ENCODE assay signal across 18 mouse cellular contexts in the genomic region with DNA sequence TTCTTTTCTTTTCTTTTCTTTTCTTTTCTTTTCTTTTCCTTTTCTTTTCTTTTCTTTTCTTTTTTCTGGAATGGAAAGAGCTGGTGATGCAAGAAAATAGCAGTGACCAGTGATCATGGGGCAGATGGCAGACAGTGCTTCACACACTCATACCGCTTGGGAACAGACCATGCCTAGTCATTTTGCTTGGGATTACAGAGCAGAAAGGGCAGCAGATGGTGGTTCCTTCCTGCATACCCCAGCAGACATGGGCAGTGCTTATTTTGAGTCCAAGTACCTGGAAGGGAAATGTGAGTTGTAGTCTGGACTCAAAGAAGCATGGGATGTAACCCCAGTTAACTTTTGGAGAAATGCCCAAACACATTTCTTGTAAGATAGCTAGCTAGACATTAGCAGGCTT.
DNase-seq lines count a peak whose midpoint lies in the region; ATAC-seq and TF ChIP-seq lines count a peak whose summit lies in the region.
"Had no signal": no experiment of that assay in that cellular context is flagged by ENCODE, and none has a peak within 500 bp of the region (broad histone marks: within the 10 kb centered on the region; RNA-seq: fewer than 3 reads in every experiment).

No protein-coding gene starts in this region.

- H3K27me3 ChIP-seq in hindbrain, postnatal 0 days (ENCODE audit: insufficient read depth, low read length) = no peaks in the 10 kb centered on the region
- no peaks in the 10 kb centered on the region for H3K27me3 ChIP-seq in hindbrain, embryonic 14.5 days (ENCODE audit: control insufficient read depth, insufficient read depth, low read length)
- H3K27me3 ChIP-seq in limb, embryonic 14.5 days (ENCODE audit: control insufficient read depth, insufficient read depth, low read length) = no peaks in the 10 kb centered on the region
- H3K27me3 ChIP-seq in limb, embryonic 10.5 days (ENCODE audit: low read depth, poor library complexity, severe bottlenecking) = no peaks in the 10 kb centered on the region
- H3K27me3 ChIP-seq in forebrain, embryonic 11.5 days (ENCODE audit: control insufficient read depth, insufficient read depth, low read length) = no peaks in the 10 kb centered on the region
- H3K27me3 ChIP-seq: embryonic facial prominence, embryonic 12.5 days; forebrain, embryonic 12.5 days; heart, embryonic 12.5 days; intestine, embryonic 15.5 days had no signal

- H3K9me3 ChIP-seq in hindbrain, postnatal 0 days (ENCODE audit: low read length) = no peaks in the 10 kb centered on the region
- no peaks in the 10 kb centered on the region for H3K9me3 ChIP-seq in hindbrain, embryonic 14.5 days (ENCODE audit: control insufficient read depth, low read length)
- H3K9me3 ChIP-seq in limb, embryonic 14.5 days (ENCODE audit: control insufficient read depth, low read length) = no peaks in the 10 kb centered on the region
- H3K9me3 ChIP-seq in limb, embryonic 10.5 days (replicated peaks) = no peaks in the 10 kb centered on the region
- H3K9me3 ChIP-seq in forebrain, embryonic 11.5 days (ENCODE audit: control insufficient read depth, low read length) = no peaks in the 10 kb centered on the region
- H3K9me3 ChIP-seq: embryonic facial prominence, embryonic 12.5 days; forebrain, embryonic 12.5 days; heart, embryonic 12.5 days; hindbrain, embryonic 10.5 days; intestine, embryonic 15.5 days had no signal

- H3K4me1 ChIP-seq in hindbrain, postnatal 0 days (ENCODE audit: insufficient read depth, low read length) = no peaks in the 10 kb centered on the region
- no peaks in the 10 kb centered on the region for H3K4me1 ChIP-seq in hindbrain, embryonic 14.5 days (replicated peaks; ENCODE audit: control insufficient read depth, insufficient read depth, low read length)
- H3K4me1 ChIP-seq in limb, embryonic 14.5 days (ENCODE audit: control insufficient read depth, insufficient read depth, low read length) = no peaks in the 10 kb centered on the region
- H3K4me1 ChIP-seq in limb, embryonic 10.5 days = no peaks in the 10 kb centered on the region
- no peaks in the 10 kb centered on the region for H3K4me1 ChIP-seq in forebrain, embryonic 11.5 days (replicated peaks; ENCODE audit: control insufficient read depth, insufficient read depth, low read length)
- H3K4me1 ChIP-seq: embryonic facial prominence, embryonic 12.5 days; forebrain, embryonic 12.5 days; heart, embryonic 12.5 days; hindbrain, embryonic 10.5 days; intestine, embryonic 15.5 days had no signal

- H3K9ac ChIP-seq in hindbrain, postnatal 0 days (replicated peaks; ENCODE audit: low read length) = no peak overlapping the region
- no peak overlapping the region for H3K9ac ChIP-seq in hindbrain, embryonic 14.5 days
- H3K9ac ChIP-seq in limb, embryonic 14.5 days (ENCODE audit: low read depth, low read length, severe bottlenecking) = no peak overlapping the region
- no peak overlapping the region for H3K9ac ChIP-seq in forebrain, embryonic 11.5 days (ENCODE audit: low read length)
- H3K9ac ChIP-seq: embryonic facial prominence, embryonic 12.5 days; forebrain, embryonic 12.5 days; heart, embryonic 12.5 days; intestine, embryonic 15.5 days had no signal

- WGBS in hindbrain, postnatal 0 days = 86% methylated on average over 1 of the region's 1 CpGs
- 92% methylated on average over 1 of the region's 1 CpGs for WGBS in hindbrain, embryonic 14.5 days
- 71% methylated on average over 1 of the region's 1 CpGs for WGBS in limb, embryonic 14.5 days
- 100% methylated on average over 1 of the region's 1 CpGs for WGBS in limb, embryonic 10.5 days
- 89% methylated on average over 1 of the region's 1 CpGs for WGBS in forebrain, embryonic 11.5 days

- H3K36me3 ChIP-seq in hindbrain, postnatal 0 days (ENCODE audit: insufficient read depth, low read length) = no peaks in the 10 kb centered on the region
- no peaks in the 10 kb centered on the region for H3K36me3 ChIP-seq in hindbrain, embryonic 14.5 days (replicated peaks; ENCODE audit: control insufficient read depth, insufficient read depth)
- H3K36me3 ChIP-seq in limb, embryonic 14.5 days (ENCODE audit: control insufficient read depth, insufficient read depth, low read length) = no peaks in the 10 kb centered on the region
- H3K36me3 ChIP-seq in limb, embryonic 10.5 days = no peaks in the 10 kb centered on the region
- no peaks in the 10 kb centered on the region for H3K36me3 ChIP-seq in forebrain, embryonic 11.5 days (ENCODE audit: control insufficient read depth, insufficient read depth, low read length)
- H3K36me3 ChIP-seq: embryonic facial prominence, embryonic 12.5 days; forebrain, embryonic 12.5 days; heart, embryonic 12.5 days; hindbrain, embryonic 10.5 days; intestine, embryonic 15.5 days had no signal

- no peak overlapping the region for H3K4me3 ChIP-seq in hindbrain, postnatal 0 days (ENCODE audit: low read length)
- no peak overlapping the region for H3K4me3 ChIP-seq in hindbrain, embryonic 14.5 days (replicated peaks; ENCODE audit: low read length)
- no peak overlapping the region for H3K4me3 ChIP-seq in limb, embryonic 14.5 days (replicated peaks; ENCODE audit: low read length)
- H3K4me3 ChIP-seq in limb, embryonic 10.5 days = no peak overlapping the region
- H3K4me3 ChIP-seq in forebrain, embryonic 11.5 days (ENCODE audit: low read depth, low read length) = no peak overlapping the region
- H3K4me3 ChIP-seq: embryonic facial prominence, embryonic 12.5 days; forebrain, embryonic 12.5 days; heart, adult 2 months; heart, embryonic 12.5 days; hindbrain, embryonic 10.5 days; intestine, embryonic 15.5 days had no signal

- no peak for TF ChIP-seq POLR2A in limb, embryonic 14.5 days (IDR thresholded peaks at IDR 0.05; ENCODE audit: borderline replicate concordance, extremely low read depth, insufficient read depth, insufficient read length)

- peak; percentile 59 to 69 for DNase-seq in cerebellum, postnatal 10 days
- DNase-seq in cerebellum, adult 9-10 months = no peak
- peak; percentile 14 for DNase-seq in hindbrain, postnatal 0 days (ENCODE audit: low spot score)
- DNase-seq in hindbrain, embryonic 14.5 days (ENCODE audit: low spot score) = no peak
- peak; percentile 13 for DNase-seq in limb, embryonic 14.5 days (ENCODE audit: low spot score)
- DNase-seq in limb, embryonic 10.5 days (ENCODE audit: low spot score) = no peak
- DNase-seq in forebrain, embryonic 11.5 days (ENCODE audit: low spot score) = no peak
- DNase-seq: adrenal gland, postnatal 14 days; cerebellum, adult 8-10 months; gastrocnemius, postnatal 10 days; heart, adult 2 months had no signal

- no peak for TF ChIP-seq CTCF in hindbrain, postnatal 0 days (IDR thresholded peaks at IDR 0.05; ENCODE audit: low read depth)

- no peak overlapping the region for H3K4me2 ChIP-seq in hindbrain, postnatal 0 days (ENCODE audit: low read depth, low read length)
- H3K4me2 ChIP-seq in hindbrain, embryonic 14.5 days (replicated peaks) = no peak overlapping the region
- no peak overlapping the region for H3K4me2 ChIP-seq in limb, embryonic 14.5 days (replicated peaks; ENCODE audit: low read depth, low read length, severe bottlenecking)
- no peak overlapping the region for H3K4me2 ChIP-seq in forebrain, embryonic 11.5 days (ENCODE audit: low read depth, low read length, severe bottlenecking)
- H3K4me2 ChIP-seq: embryonic facial prominence, embryonic 12.5 days; forebrain, embryonic 12.5 days; heart, embryonic 12.5 days; intestine, embryonic 15.5 days had no signal

- H3K27ac ChIP-seq in hindbrain, postnatal 0 days = no peak overlapping the region
- no peak overlapping the region for H3K27ac ChIP-seq in hindbrain, embryonic 14.5 days
- no peak overlapping the region for H3K27ac ChIP-seq in limb, embryonic 14.5 days (replicated peaks; ENCODE audit: low read depth, low read length)
- H3K27ac ChIP-seq in limb, embryonic 10.5 days = no peak overlapping the region
- H3K27ac ChIP-seq in forebrain, embryonic 11.5 days (ENCODE audit: low read depth, low read length) = no peak overlapping the region
- H3K27ac ChIP-seq: embryonic facial prominence, embryonic 12.5 days; forebrain, embryonic 12.5 days; heart, adult 2 months; hindbrain, embryonic 10.5 days; intestine, embryonic 15.5 days had no signal

- peak; percentile 68; the same call in 1 of the 2 replicates for ATAC-seq in hindbrain, postnatal 0 days
- ATAC-seq in hindbrain, embryonic 14.5 days (ENCODE audit: low FRiP score) = no peak
- no peak for ATAC-seq in limb, embryonic 14.5 days (ENCODE audit: low FRiP score, low read depth)
- no peak for ATAC-seq in forebrain, embryonic 11.5 days (replicated peaks; ENCODE audit: low FRiP score)
- ATAC-seq: activated CD4-positive, CD25-positive, alpha-beta regulatory T cell, adult 4 months; forebrain, embryonic 16.5 days; intestine, embryonic 15.5 days had no signal

Comparison
In these comparisons a context has a peak if more than half of its experiments do, and no peak if none do; other contexts are left out.
1. DNase-seq: peak in cerebellum, postnatal 10 days (2 of 2), hindbrain, postnatal 0 days (single experiment) and limb, embryonic 14.5 days (single experiment); none in cerebellum, adult 9-10 months (single experiment), hindbrain, embryonic 14.5 days (single experiment), limb, embryonic 10.5 days (single experiment) and forebrain, embryonic 11.5 days (single experiment).